Mouse (Mus musculus) cortical plate, adult 2 months (tissue): ENCODE data around the gene Mlst8.

Source experiments
- CTCF ChIP-seq: fragments of 200-500 bp; IDR thresholded peaks from 2 replicates; pipeline ENCODE4 v1.5.1; 2011; ENCODE audit warnings: mild to moderate bottlenecking, control low read depth, low read length; ENCODE audit not compliant: insufficient read depth; ENCODE audit errors: extremely low read depth
- POLR2A ChIP-seq: fragments of 200-500 bp; IDR thresholded peaks from 2 replicates; pipeline ENCODE4 v1.6.1; 2011; ENCODE audit warnings: mild to moderate bottlenecking, low read length, control low read depth; ENCODE audit not compliant: insufficient read depth; ENCODE audit errors: extremely low read depth

DNA sequence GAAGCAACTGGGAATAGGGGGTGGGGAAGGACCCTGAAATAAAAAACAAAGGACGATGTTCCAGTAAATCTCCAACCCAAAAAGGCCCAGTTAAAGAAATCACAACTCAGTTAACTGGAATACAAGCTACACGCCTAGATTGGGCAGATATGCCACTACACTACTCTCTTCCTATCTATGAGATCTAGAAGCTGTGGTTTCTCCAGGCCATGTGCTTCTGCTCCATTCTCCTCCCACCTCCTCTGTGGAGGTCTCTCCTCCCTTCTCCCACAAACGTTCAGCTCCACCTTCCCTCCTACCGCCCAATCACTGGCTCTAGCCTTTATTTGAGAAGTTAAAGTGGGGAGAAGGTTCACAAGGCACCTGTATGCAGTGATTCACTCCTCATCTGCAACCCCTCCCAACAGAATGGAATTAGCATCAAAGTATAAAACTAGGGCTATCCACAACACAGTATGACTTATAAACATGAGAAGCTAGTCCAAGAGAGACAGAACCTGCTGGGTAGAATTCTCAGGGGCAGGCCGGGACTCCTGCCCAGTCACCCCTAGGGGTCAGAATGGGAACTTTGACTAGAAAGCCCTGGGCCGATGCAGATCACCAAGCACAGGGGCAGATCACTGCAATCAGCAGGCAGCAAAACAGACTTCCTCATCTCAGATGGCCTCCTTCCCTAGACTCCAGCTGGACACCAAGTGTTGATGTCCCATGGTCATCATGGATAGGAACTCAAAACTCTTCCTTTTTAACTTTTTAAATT, 15.3 kb downstream of the Mlst8 start:
- TF ChIP-seq POLR2A (no peak), CTCF (no peak)
